Mouse (Mus musculus) limb, embryonic 13.5 days (tissue): ENCODE measurements around the gene 4930590J08Rik. TPM values are rescaled to one million over a fixed set of nuclear protein-coding genes. Genes with fewer than 3 reads are reported as not detected.
"Not testable (repeated sequence)": the region's sequence is repeated elsewhere in the genome, so short reads cannot be mapped to it uniquely, and the experiment has no call there.

Experiments
- ATAC-seq: fragments of 200-750 bp; cut with Nextera tagmentation; 2 replicates; pipeline ENCODE4 v1.8.0; 2017; ENCODE audit warnings: low read depth, moderate number of reproducible peaks, moderate TSS enrichment; ENCODE audit not compliant: low FRiP score
- H3K27ac ChIP-seq: fragments of 300-500 bp; sonication (generic); 2 replicates; pipeline ENCODE4 v1.5.1; 2015; ENCODE audit warnings: inconsistent platforms, mild to moderate bottlenecking, moderate library complexity
- H3K27me3 ChIP-seq: fragments of 300-500 bp; sonication (generic); 2 replicates; pipeline ENCODE4 v1.6.1; 2015; ENCODE audit warnings: mild to moderate bottlenecking, inconsistent platforms
- H3K36me3 ChIP-seq: fragments of 300-500 bp; sonication (generic); 2 replicates; pipeline ENCODE4 v1.6.1; 2015; ENCODE audit warnings: inconsistent platforms, mild to moderate bottlenecking, moderate library complexity
- H3K4me1 ChIP-seq: fragments of 300-500 bp; sonication (generic); 2 replicates; pipeline ENCODE4 v1.6.1; 2015; ENCODE audit warnings: inconsistent platforms
- H3K4me2 ChIP-seq: fragments of 300-500 bp; sonication (generic); replicated peaks from 2 replicates; pipeline ENCODE4 v1.6.1; 2015; ENCODE audit warnings: inconsistent platforms, mild to moderate bottlenecking, moderate library complexity
- H3K4me3 ChIP-seq: fragments of 300-500 bp; sonication (generic); 2 replicates; pipeline ENCODE4 v1.5.1; 2015; ENCODE audit warnings: moderate library complexity, mild to moderate bottlenecking, inconsistent platforms
- H3K9ac ChIP-seq: fragments of 300-500 bp; sonication (generic); 2 replicates; pipeline ENCODE4 v1.6.1; 2015; ENCODE audit warnings: mild to moderate bottlenecking, inconsistent platforms
- H3K9me3 ChIP-seq: fragments of 300-500 bp; sonication (generic); 2 replicates; pipeline ENCODE4 v1.6.1; 2016; ENCODE audit warnings: inconsistent platforms
- WGBS: fragments of 180-500 bp; shearing (Covaris S2); methylation state at CpG from one replicate; pipeline ENCODE4 v1.1.7; 2015; 5-methylcytosine and 5-hydroxymethylcytosine counted together
- polyA plus RNA-seq: library from polyadenylated mRNA; unstranded; fragments of >200 nt; fragmentation: Nextera tagmentation; extraction: Ambion mirVana; gene quantifications from 2 replicates; pipeline ENCODE4 v1.2.1, GENCODE M21; 2015

Gene 4930590J08Rik
- polyA plus RNA-seq, result 0.57 and 0.69 TPM in 2 replicates

DNA sequence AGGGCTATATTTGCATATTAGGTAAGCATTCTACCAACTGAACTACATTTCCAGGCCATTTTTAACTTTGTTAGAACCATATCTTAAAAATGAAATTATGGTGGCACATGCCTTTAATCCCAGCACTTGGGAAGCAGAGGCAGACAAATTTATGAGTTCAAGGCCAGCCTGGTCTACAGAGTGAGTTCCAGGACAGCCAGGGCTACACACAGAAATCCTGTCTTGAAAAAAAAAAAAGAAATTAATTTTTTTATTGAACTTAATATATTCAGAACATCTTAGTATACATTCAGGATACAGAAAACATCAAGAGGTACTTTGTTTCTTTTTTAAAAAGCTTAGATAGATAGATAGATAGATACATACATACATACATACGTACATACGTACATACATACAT lies at the start of gene 4930590J08Rik:
4930590J08Rik (plus strand) TSS at position 301 of the 400 bp plus-strand sequence.
- WGBS, result 97% methylated on average over 2 of the region's 2 CpGs
- ATAC-seq, H3K4me3 ChIP-seq, H3K27ac ChIP-seq, H3K4me2 ChIP-seq, H3K9me3 ChIP-seq, H3K27me3 ChIP-seq, H3K4me1 ChIP-seq, H3K9ac ChIP-seq: not testable (repeated sequence)
- H3K36me3 ChIP-seq, result peaks cover 40% of the 10 kb centered on the region

DNA sequence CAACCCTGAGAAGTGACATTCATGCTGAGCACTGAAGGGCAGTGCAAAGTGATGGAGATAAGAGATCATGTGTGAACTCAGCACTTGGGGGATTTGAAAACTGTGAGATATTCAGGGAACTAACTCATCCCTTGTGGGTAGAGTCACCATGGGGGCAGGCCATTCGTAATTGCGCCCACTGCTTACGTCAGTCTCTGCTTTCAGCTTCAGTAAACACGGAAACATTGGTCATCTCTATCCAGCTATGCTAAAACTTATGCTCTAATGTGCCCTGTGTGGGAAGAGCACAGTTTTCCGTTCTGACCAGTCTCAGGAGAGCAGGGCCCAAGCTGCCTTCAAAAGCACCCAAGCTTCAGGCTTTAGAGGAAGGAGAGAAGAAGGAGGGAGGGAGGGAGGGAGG lies 44.3 kb upstream of the 4930590J08Rik start:
- no peaks in the 10 kb centered on the region; the same call in 1 of the 2 replicates for H3K9me3 ChIP-seq
- H3K9ac ChIP-seq, result no peak overlapping the region
- H3K36me3 ChIP-seq, result no peaks in the 10 kb centered on the region
- 74% methylated on average over 5 of the region's 5 CpGs for WGBS
- H3K4me2 ChIP-seq, result no peak overlapping the region
- no peak overlapping the region for H3K27ac ChIP-seq
- no peaks in the 10 kb centered on the region for H3K4me1 ChIP-seq
- H3K4me3 ChIP-seq, result no peak overlapping the region
- ATAC-seq, result no peak
- peaks cover 9% of the 10 kb centered on the region; the same call in 1 of the 2 replicates for H3K27me3 ChIP-seq

DNA sequence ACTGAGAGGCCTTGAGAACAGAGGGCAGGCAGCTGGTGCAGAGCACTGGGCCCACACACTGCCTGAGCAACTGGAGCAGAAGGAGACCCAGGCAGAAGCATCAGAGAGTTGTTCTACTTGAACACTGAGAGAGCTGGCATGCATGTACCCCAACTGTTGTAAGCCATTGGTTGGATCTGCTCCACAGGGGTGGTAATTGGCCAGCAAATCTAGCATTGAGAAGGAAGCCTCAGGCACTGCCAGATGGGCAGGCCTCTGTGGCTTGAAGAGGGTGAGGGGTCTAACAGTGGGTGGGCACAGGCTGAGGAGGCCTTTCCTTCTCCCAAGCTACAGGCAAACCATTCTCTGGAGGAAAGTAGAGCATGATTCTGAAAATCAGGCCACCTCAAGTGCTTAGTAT lies 39.8 kb upstream of the 4930590J08Rik start:
- H3K4me2 ChIP-seq, result no peak overlapping the region
- H3K36me3 ChIP-seq, result no peaks in the 10 kb centered on the region
- no peak for ATAC-seq
- H3K4me3 ChIP-seq, result no peak overlapping the region
- H3K27ac ChIP-seq, result no peak overlapping the region
- no peaks in the 10 kb centered on the region; the same call in 1 of the 2 replicates for H3K9me3 ChIP-seq
- no peak overlapping the region for H3K9ac ChIP-seq
- H3K4me1 ChIP-seq, result no peaks in the 10 kb centered on the region
- H3K27me3 ChIP-seq, result 0 out of 2 replicates have a peak, but pooled peaks cover 2% of the 10 kb centered on the region

DNA sequence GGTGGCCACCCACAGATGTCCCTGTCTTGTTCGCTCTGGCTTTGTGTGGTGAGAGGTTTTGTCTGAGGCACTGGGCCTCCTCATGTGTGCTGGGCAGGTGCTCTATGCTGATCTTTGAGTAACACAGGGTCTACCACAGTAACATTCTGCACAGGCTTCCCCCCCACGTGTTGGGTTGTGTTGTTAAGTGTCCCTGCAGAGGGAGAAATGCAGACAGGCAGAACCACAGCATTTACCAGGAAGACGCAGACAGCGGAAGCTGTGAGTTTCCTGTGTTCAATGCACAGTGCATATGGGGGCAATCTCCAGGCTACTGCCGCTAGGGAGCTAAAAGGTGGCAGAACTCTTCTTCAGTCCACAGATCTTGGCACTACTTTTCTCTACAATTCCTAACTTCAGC lies 38.0 kb upstream of the 4930590J08Rik start:
- Histone ChIP-seq H3K4me3 (no peak overlapping the region), H3K4me2 (no peak overlapping the region), H3K27ac (no peak overlapping the region), H3K27me3 (0 out of 2 replicates have a peak, but pooled peaks cover 2% of the 10 kb centered on the region), H3K36me3 (no peaks in the 10 kb centered on the region), H3K9me3 (no peaks in the 10 kb centered on the region; the same call in 1 of the 2 replicates), H3K9ac (no peak overlapping the region), H3K4me1 (no peaks in the 10 kb centered on the region)
- no peak for ATAC-seq
- WGBS, result 80% methylated on average over 5 of the region's 5 CpGs

DNA sequence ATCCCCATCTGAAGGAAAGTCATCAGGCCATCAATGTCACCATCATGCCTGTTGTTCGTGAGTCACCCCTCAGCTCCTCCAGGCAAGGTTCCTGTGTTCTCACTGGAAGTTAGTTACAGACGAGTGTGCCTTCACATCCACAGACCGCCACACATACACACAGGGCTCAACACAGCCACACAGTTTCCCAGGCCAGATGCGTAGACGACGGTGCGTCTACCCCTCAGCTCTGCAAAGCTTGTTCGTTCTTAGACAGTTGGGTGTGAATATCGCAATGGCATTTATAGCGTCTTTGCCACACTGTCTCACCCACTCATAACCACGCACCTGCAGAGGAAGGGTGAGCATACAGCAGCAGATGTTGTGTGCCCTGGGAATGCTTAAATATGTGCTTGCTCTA lies 37.0 kb upstream of the 4930590J08Rik start:
- no peak for ATAC-seq
- Histone ChIP-seq H3K4me3 (no peak overlapping the region), H3K27ac (no peak overlapping the region), H3K4me2 (no peak overlapping the region), H3K9ac (no peak overlapping the region), H3K27me3 (0 out of 2 replicates have a peak, but pooled peaks cover 2% of the 10 kb centered on the region), H3K9me3 (no peaks in the 10 kb centered on the region), H3K4me1 (no peaks in the 10 kb centered on the region), H3K36me3 (no peaks in the 10 kb centered on the region)
- 78% methylated on average over 11 of the region's 11 CpGs for WGBS

DNA sequence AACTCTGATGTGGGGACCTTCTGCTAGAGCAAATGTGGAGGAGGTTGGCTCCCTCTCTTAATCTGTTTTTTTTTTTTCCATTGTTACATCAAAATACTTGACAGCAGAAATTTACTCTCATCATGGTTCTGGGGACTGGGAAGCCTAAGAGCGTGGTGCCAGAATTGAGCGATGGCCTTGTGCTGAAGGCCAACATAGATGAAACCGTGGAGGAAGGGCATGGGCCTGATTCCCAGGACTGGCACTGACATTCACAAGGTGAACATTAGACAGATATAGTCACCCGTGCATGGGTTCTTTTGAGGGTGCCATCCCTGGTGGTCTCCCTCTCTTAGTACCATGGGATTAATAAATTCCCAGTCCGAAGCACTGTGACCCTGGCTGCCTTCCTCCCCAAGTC lies 34.5 kb upstream of the 4930590J08Rik start:
- H3K4me2 ChIP-seq, result no peak overlapping the region
- no peak overlapping the region for H3K9ac ChIP-seq
- ATAC-seq, result no peak
- H3K27me3 ChIP-seq, result no peaks in the 10 kb centered on the region; the same call in 1 of the 2 replicates
- no peaks in the 10 kb centered on the region for H3K4me1 ChIP-seq
- no peaks in the 10 kb centered on the region for H3K36me3 ChIP-seq
- WGBS, result 85% methylated on average over 5 of the region's 5 CpGs
- no peak overlapping the region for H3K27ac ChIP-seq
- H3K4me3 ChIP-seq, result no peak overlapping the region
- no peaks in the 10 kb centered on the region for H3K9me3 ChIP-seq

DNA sequence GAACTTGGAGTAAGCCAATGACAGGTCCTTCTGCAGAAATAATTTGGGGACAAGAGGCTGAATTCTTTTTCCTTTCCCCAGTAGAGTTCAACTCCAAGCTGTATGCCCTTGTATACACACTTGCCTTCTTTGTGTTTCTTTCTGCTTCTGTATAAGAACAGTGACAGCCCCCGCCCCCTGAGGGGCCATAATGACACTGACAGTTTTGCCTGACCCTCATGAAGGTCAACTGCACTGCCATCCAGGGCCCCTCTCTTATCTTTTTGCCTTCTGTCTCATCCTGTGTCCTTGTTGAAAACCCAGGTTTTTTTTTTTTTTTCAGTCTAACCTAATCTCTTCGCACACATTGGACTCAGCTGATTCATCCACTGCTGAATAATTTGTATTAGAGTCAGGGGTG lies 29.8 kb upstream of the 4930590J08Rik start:
- Histone ChIP-seq H3K4me3 (no peak overlapping the region), H3K9ac (no peak overlapping the region), H3K9me3 (no peaks in the 10 kb centered on the region), H3K4me1 (0 out of 2 replicates have a peak, but pooled peaks cover 2% of the 10 kb centered on the region), H3K4me2 (no peak overlapping the region), H3K27ac (no peak overlapping the region), H3K36me3 (no peaks in the 10 kb centered on the region), H3K27me3 (no peaks in the 10 kb centered on the region; the same call in 1 of the 2 replicates)
- 65% methylated on average over 2 of the region's 2 CpGs for WGBS
- no peak for ATAC-seq

DNA sequence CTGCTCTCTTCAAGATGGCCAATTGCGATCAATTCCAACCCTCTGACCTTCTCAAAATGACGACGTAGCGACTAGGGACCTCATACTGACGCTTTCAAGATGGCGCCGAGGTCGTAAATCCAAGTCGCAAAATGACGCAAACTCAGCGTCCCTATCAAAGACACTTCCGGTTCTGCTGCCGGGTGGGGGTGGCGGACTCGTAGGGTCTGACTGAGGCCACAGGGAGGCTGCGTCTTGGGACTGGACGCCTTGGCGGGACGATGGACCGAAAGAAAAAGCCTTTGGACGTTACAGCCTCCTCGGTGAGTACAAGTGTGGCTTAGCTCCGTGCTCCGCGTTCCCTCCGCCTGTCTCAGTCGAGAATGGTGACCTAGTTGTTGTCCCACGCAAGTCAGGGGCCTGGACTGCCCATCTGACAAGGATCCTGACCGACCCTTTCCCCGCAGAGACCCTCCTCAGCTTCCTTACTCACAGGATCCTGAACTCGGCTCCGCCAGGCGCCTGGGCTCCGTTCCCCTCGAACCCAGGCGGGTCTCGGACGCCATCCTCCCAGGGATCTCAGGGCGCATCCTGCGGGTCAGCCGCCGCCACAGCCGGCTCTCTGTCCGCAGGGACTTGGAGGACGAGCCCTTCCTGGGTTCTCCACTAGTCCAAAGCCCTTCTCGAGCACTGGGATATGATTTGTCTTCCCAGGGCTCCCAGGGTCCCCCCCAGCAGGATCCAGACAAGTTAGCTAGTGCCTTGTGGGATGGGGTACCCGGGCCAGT lies 24.5 kb upstream of the 4930590J08Rik start, which contains the start of gene Ccdc174:
Ccdc174 (plus strand) TSS at position 169 of the 767 bp plus-strand sequence.
- Histone ChIP-seq H3K4me3 (peak within 1 kb of the TSS; percentile 97), H3K27me3 (no peaks in the 10 kb centered on the region), H3K9ac (peak within 1 kb of the TSS; percentile 94), H3K27ac (peak within 1 kb of the TSS; percentile 56; the same call in 1 of the 2 replicates), H3K36me3 (peaks cover 20% of the 10 kb centered on the region), H3K4me2 (peak within 1 kb of the TSS; percentile 88), H3K4me1 (peaks cover 9% of the 10 kb centered on the region), H3K9me3 (no peaks in the 10 kb centered on the region)
- peak; percentile 93 for ATAC-seq
- under 1% methylated on average over 47 of the region's 47 CpGs for WGBS

DNA sequence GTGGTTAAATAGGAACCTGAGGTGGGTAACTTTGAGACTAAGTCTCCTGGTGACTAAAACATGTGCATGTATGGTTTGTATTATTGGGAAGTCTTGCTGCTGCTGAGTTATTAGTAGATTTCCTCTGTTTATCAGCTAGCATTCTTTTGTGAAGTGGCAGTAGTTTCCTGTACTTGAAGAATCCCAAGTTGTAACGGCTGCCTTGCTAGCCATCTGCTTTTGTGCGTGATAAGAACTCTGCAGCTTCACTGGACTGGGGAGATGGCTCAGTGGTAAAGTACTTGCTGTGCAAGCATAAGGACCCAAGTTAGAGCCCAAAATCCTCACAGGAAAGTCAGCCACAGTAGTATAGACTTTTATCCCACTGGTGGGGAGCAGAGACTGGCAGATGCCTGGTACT lies 18.8 kb upstream of the 4930590J08Rik start:
- peaks cover 69% of the 10 kb centered on the region for H3K36me3 ChIP-seq
- H3K9me3 ChIP-seq, result no peaks in the 10 kb centered on the region
- H3K4me1 ChIP-seq, result peaks cover 3% of the 10 kb centered on the region
- no peak overlapping the region for H3K9ac ChIP-seq
- 90% methylated on average over 2 of the region's 2 CpGs for WGBS
- H3K4me3 ChIP-seq, result no peak overlapping the region
- ATAC-seq, result no peak
- H3K27me3 ChIP-seq, result no peaks in the 10 kb centered on the region
- no peak overlapping the region for H3K4me2 ChIP-seq
- H3K27ac ChIP-seq, result no peak overlapping the region

DNA sequence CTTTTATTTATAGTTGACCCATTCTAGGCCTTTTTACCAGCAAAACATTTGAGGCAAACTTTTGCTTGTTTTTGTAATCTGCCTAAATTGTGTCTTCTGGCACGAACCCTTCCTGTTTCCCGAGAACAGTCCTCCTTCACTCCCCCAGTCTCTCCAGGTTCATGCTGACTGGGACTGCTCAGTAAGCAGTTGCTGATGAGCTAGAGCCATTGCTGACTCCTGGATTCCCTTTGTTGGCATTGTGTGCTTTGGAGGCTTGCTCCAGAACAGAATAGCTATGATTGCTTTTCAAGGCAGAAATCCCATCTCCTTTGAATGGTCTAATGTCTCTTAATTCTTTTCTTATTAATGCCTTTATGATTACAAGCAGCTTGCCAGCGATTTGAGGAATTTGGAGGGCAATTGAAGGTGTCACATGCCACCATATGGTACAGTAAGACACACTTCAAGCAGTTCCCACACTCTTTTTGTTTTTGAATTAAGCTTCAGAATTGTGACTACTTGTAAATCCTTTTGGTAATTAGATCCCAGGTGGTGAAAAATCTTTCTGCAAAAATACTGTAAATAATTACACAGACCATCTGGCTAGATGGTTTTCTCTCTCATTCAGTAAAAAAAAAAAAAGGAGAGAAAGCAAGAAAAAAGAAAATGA lies 13.2 kb upstream of the 4930590J08Rik start:
- 74% methylated on average over 3 of the region's 3 CpGs for WGBS
- no peak overlapping the region for H3K4me3 ChIP-seq
- no peaks in the 10 kb centered on the region for H3K4me1 ChIP-seq
- H3K27me3 ChIP-seq, result no peaks in the 10 kb centered on the region
- no peak overlapping the region for H3K4me2 ChIP-seq
- no peak overlapping the region for H3K9ac ChIP-seq
- ATAC-seq, result no peak
- H3K9me3 ChIP-seq, result no peaks in the 10 kb centered on the region
- no peak overlapping the region for H3K27ac ChIP-seq
- H3K36me3 ChIP-seq, result peaks cover 80% of the 10 kb centered on the region

DNA sequence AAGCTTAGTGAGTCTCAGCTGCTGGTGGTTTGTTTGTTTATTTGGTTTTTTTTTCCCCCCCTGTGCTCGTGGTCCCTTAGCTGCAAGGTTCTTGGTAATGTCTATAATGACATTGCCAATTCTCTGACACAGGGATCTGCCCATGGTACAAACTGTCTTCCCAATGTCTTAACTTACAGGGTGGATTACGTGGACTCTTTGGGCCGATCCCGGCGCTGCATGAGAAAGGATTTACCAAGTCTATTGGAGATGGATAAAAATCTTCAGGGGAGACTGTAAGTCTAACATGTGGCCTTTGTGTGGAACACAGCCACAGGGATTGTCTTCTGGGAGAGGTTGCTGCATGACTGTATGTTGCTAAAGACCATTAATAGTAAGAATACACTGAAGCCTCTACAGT lies 12.0 kb upstream of the 4930590J08Rik start:
- H3K27me3 ChIP-seq, result no peaks in the 10 kb centered on the region
- H3K4me1 ChIP-seq, result no peaks in the 10 kb centered on the region
- no peak overlapping the region for H3K4me3 ChIP-seq
- no peak overlapping the region for H3K27ac ChIP-seq
- WGBS, result 90% methylated on average over 5 of the region's 5 CpGs
- no peaks in the 10 kb centered on the region for H3K9me3 ChIP-seq
- no peak for ATAC-seq
- no peak overlapping the region for H3K9ac ChIP-seq
- peaks cover 83% of the 10 kb centered on the region for H3K36me3 ChIP-seq
- H3K4me2 ChIP-seq, result no peak overlapping the region

DNA sequence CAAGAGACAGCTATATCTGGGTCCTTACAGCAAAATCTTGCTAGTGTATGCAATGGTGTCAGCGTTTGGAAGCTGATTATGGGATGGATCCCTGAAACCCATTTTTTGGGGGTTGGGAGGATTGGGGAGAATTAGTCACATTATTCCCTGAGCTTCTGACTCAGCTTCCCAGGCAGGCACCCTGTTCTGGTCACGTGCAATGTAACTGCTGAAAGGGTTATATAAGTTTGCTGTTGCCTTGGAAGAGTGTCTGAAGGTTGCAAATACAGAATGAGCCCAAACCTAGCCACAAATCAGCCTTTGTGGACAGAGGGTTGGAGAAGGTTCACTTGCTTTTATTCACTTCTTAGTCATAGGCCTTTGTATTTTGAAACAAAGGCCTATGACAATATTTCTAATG lies 10.8 kb upstream of the 4930590J08Rik start:
- WGBS, result 97% methylated on average over 2 of the region's 2 CpGs
- ATAC-seq, result no peak
- Histone ChIP-seq H3K27me3 (no peaks in the 10 kb centered on the region), H3K27ac (no peak overlapping the region), H3K4me2 (no peak overlapping the region), H3K4me3 (no peak overlapping the region), H3K9ac (no peak overlapping the region), H3K36me3 (peaks cover 83% of the 10 kb centered on the region), H3K4me1 (no peaks in the 10 kb centered on the region), H3K9me3 (no peaks in the 10 kb centered on the region)
